Mouse (Mus musculus) cerebellum, adult 2 months (tissue): Measurements from ENCODE around the gene Dis3l. TPM values are rescaled to one million over a fixed set of nuclear protein-coding genes. Genes with fewer than 3 reads are reported as not detected.

Experiments
- DNase-seq, 2 experiments: peaks; one replicate each; pipeline ENCODE4 v3.0.0; 2021
- H3K27ac ChIP-seq: fragments of 200-500 bp; 2 replicates; pipeline ENCODE4 v1.5.1; 2012; ENCODE audit warnings: low read length, control low read depth, inconsistent platforms; ENCODE audit not compliant: insufficient read depth
- H3K27me3 ChIP-seq: fragments of 200-500 bp; 2 replicates; pipeline ENCODE4 v1.6.1; 2012; ENCODE audit warnings: inconsistent platforms, mild to moderate bottlenecking, low read length, moderate library complexity; ENCODE audit not compliant: control insufficient read depth, insufficient read depth
- H3K4me1 ChIP-seq: fragments of 200-500 bp; 2 replicates; pipeline ENCODE4 v1.6.1; 2011; ENCODE audit warnings: low read length; ENCODE audit not compliant: control insufficient read depth, insufficient read depth
- H3K4me3 ChIP-seq: fragments of 200-500 bp; replicated peaks from 2 replicates; pipeline ENCODE3; 2011; ENCODE audit warnings: mild to moderate bottlenecking, low read depth, low read length, control low read depth; ENCODE audit not compliant: insufficient read depth
- CTCF ChIP-seq: fragments of 200-500 bp; IDR thresholded peaks from 2 replicates; pipeline ENCODE4 v1.5.1; 2011; ENCODE audit warnings: low read depth, mild to moderate bottlenecking, control low read depth, low read length, moderate library complexity, borderline replicate concordance; ENCODE audit not compliant: insufficient read depth
- POLR2A ChIP-seq: fragments of 200-500 bp; IDR thresholded peaks from 2 replicates; pipeline ENCODE4 v1.6.1; 2011; ENCODE audit warnings: low read length, control low read depth, borderline replicate concordance; ENCODE audit not compliant: insufficient read depth
- WGBS: fragments of 180-500 bp; shearing (Covaris S2); methylation state at CpG from one replicate; pipeline ENCODE4 v1.1.7; 2018; 5-methylcytosine and 5-hydroxymethylcytosine counted together
- polyA plus RNA-seq: library from polyadenylated mRNA; depleted of rRNA; stranded (reverse); fragments of >200 nt; gene quantifications from 2 replicates; pipeline ENCODE4 v1.2.3, GENCODE M21; 2012; rRNA removed

Dis3l gene
- polyA plus RNA-seq, 1 experiment, result 43.0 TPM

GRCm38 (mm10) chr9:64267231-64267630, 73.9 kb downstream of the Dis3l start:
- DNase-seq, result no peak
- H3K27me3 ChIP-seq, result no peaks in the 10 kb centered on the region
- TF ChIP-seq CTCF, result no peak
- TF ChIP-seq POLR2A, result no peak
- no peak overlapping the region for H3K4me3 ChIP-seq
- H3K27ac ChIP-seq, result no peak overlapping the region
- no peaks in the 10 kb centered on the region for H3K4me1 ChIP-seq
- WGBS, result 100% methylated on average over 1 of the region's 1 CpGs

- TF ChIP-seq POLR2A (no peak), CTCF (no peak)
- no peak overlapping the region for H3K27ac ChIP-seq
- 38% methylated on average over 1 of the region's 1 CpGs for WGBS
- no peaks in the 10 kb centered on the region for H3K27me3 ChIP-seq
- H3K4me3 ChIP-seq, result no peak overlapping the region
- DNase-seq, result no peak
- H3K4me1 ChIP-seq, result no peaks in the 10 kb centered on the region
Observed at GRCm38 (mm10) chr9:64264813-64265212, 76.3 kb downstream of the Dis3l start.

- H3K27me3 ChIP-seq, result no peaks in the 10 kb centered on the region
- H3K4me3 ChIP-seq, result no peak overlapping the region
- DNase-seq, result no peak
- H3K4me1 ChIP-seq, result no peaks in the 10 kb centered on the region
- H3K27ac ChIP-seq, result no peak overlapping the region
- TF ChIP-seq POLR2A (no peak), CTCF (no peak)
- WGBS, result 89% methylated on average over 4 of the region's 4 CpGs
Observed at GRCm38 (mm10) chr9:64261023-64261422, 80.1 kb downstream of the Dis3l start.

- DNase-seq, result no peak
- Histone ChIP-seq H3K27me3 (no peaks in the 10 kb centered on the region), H3K27ac (no peak overlapping the region), H3K4me1 (no peaks in the 10 kb centered on the region), H3K4me3 (no peak overlapping the region)
- WGBS, result 89% methylated on average over 5 of the region's 5 CpGs
- TF ChIP-seq POLR2A, result no peak
- TF ChIP-seq CTCF, result no peak
Observed at GRCm38 (mm10) chr9:64259906-64260305, 81.2 kb downstream of the Dis3l start.

Other genes starting within 250 kb of the Dis3l start
- gene Lctl, start 224.1 kb downstream of the Dis3l start, polyA plus RNA-seq, result 0.14 and 0.38 TPM in 2 replicates
- gene Zwilch, start 168.2 kb downstream of the Dis3l start, polyA plus RNA-seq, result 3.1 and 3.7 TPM in 2 replicates
- 448 and 489 TPM in 2 replicates for gene Rpl4, start 167.9 kb downstream of the Dis3l start, polyA plus RNA-seq
- gene Snapc5, start 162.0 kb downstream of the Dis3l start, polyA plus RNA-seq, result 32.3 and 33.6 TPM in 2 replicates
- 0.11 and 0.13 TPM in 2 replicates for gene Uchl4, start 106.1 kb downstream of the Dis3l start, polyA plus RNA-seq
- 109 and 119 TPM in 2 replicates for gene Map2k1, start 87.7 kb downstream of the Dis3l start, polyA plus RNA-seq
- gene Tipin, start 59.7 kb downstream of the Dis3l start, polyA plus RNA-seq, result 40.8 and 44.6 TPM in 2 replicates
- 66.9 and 85.2 TPM in 2 replicates for gene Megf11, start 44.3 kb upstream of the Dis3l start, polyA plus RNA-seq